Mouse (Mus musculus): ENCODE data around the gene Arhgef1.

- TF ChIP-seq CTCF (IDR thresholded peaks at IDR 0.05; ENCODE audit: low read depth): peak; percentile 35
- no peak for TF ChIP-seq EP300 (IDR thresholded peaks at IDR 0.05; ENCODE audit: low read depth)
Observed at GRCm38 (mm10) chr7:24907211-24907748, 4.6 kb downstream of the Arhgef1 start.
